Mouse (Mus musculus) midbrain, embryonic 14.5 days (tissue): ENCODE data around the gene Gm2056. TPM values are rescaled to one million over a fixed set of nuclear protein-coding genes. Genes with fewer than 3 reads are reported as not detected.
"Not testable (repeated sequence)": the region's sequence is repeated elsewhere in the genome, so short reads cannot be mapped to it uniquely, and the experiment has no call there.

Experiments
- ATAC-seq: fragments of 200-750 bp; cut with Nextera tagmentation; 2 replicates; pipeline ENCODE4 v1.8.0; 2017; ENCODE audit warnings: moderate number of reproducible peaks, moderate library complexity; ENCODE audit not compliant: low FRiP score, low TSS enrichment
- DNase-seq: peaks from one replicate; pipeline ENCODE4 v3.0.0-alpha.2; 2015
- H3K27ac ChIP-seq: fragments of 300-500 bp; sonication (generic); replicated peaks from 2 replicates; pipeline ENCODE4 v1.5.1; 2014; ENCODE audit warnings: mild to moderate bottlenecking, low read depth, low read length, moderate library complexity
- H3K27me3 ChIP-seq: fragments of 300-500 bp; sonication (generic); 2 replicates; pipeline ENCODE4 v1.6.1; 2014; ENCODE audit warnings: low read length, control low read depth, mixed read lengths; ENCODE audit not compliant: control insufficient read depth, insufficient read depth
- H3K36me3 ChIP-seq: fragments of 300-500 bp; sonication (generic); 2 replicates; pipeline ENCODE4 v1.6.1; 2014; ENCODE audit warnings: low read length, control low read depth; ENCODE audit not compliant: control insufficient read depth, insufficient read depth
- H3K4me1 ChIP-seq: fragments of 300-500 bp; sonication (generic); 2 replicates; pipeline ENCODE4 v1.6.1; 2014; ENCODE audit warnings: mild to moderate bottlenecking, antibody characterized with exemption, low read length, control low read depth; ENCODE audit not compliant: control insufficient read depth, insufficient read depth
- H3K4me2 ChIP-seq: fragments of 300-500 bp; sonication (generic); 2 replicates; pipeline ENCODE4 v1.6.1; 2014; ENCODE audit warnings: mild to moderate bottlenecking, low read length, moderate library complexity
- H3K4me3 ChIP-seq: fragments of 300-500 bp; sonication (generic); replicated peaks from 2 replicates; pipeline ENCODE4 v1.5.1; 2014; ENCODE audit warnings: low read depth, low read length
- H3K9ac ChIP-seq: fragments of 300-500 bp; sonication (generic); replicated peaks from 2 replicates; pipeline ENCODE4 v1.6.1; 2014; ENCODE audit warnings: mild to moderate bottlenecking, low read length, moderate library complexity
- H3K9me3 ChIP-seq: fragments of 300-500 bp; sonication (generic); 2 replicates; pipeline ENCODE4 v1.6.1; 2016; ENCODE audit warnings: low read length, control low read depth, mixed read lengths; ENCODE audit not compliant: control insufficient read depth
- WGBS: fragments of 180-500 bp; shearing (Covaris S2); extraction: QIAGEN DNeasy Blood & Tissue Kit; methylation state at CpG from one replicate; pipeline ENCODE4 v1.1.7; 2014; 5-methylcytosine and 5-hydroxymethylcytosine counted together
- polyA plus RNA-seq: library from polyadenylated mRNA; unstranded; fragments of >200 nt; fragmentation: Nextera tagmentation; extraction: Ambion mirVana; gene quantifications from 2 replicates; pipeline ENCODE4 v1.2.1, GENCODE M21; 2014

Gene Gm2056
- polyA plus RNA-seq: not detected in 2 replicates

DNA sequence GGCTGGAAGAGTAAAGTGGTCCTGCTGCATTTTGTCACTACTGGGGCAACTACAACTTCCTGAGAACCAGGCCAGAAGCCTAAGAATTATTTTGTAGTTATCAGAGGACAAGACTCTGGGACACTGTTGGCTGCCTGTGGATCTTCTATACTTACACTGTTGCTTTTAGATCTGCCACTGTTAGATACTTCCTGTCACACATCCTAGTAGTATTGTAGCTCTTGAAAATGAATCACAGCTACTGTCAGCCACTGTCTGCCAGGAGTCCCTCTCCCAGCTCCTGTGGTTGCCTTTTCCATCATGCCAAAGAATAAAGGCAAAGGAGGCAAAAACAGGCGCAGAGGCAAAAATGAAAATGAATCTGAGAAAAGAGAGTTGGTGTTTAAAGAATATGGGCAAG lies at the start of gene Gm2056:
TSS of gene Gm2056 (plus strand) at position 301 of the 400 bp plus-strand sequence.
- 79% methylated on average over 1 of the region's 1 CpGs for WGBS
- ATAC-seq, H3K9me3 ChIP-seq: not testable (repeated sequence)

DNA sequence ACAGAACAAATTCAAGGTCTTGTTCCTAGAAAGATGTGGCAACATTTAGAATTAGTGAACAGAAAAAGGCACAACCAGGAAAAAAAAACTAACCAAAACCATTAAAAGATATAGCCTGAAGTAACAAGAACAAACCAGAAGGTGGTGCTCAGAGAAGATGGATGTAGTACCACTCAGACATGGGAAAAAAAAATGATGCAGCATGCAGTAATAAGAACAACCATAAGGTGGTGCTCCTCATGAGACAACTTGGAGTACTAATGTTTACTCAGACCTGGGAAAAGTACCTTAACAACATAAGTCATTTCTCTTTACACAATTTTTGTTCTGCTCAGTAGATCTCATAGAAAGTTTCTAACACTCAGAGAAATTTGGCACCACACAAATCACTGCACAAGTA lies 42.8 kb upstream of the Gm2056 start:
- DNase-seq, H3K4me1 ChIP-seq, H3K36me3 ChIP-seq, H3K4me2 ChIP-seq, ATAC-seq, H3K9ac ChIP-seq, H3K27ac ChIP-seq, H3K27me3 ChIP-seq, H3K9me3 ChIP-seq, H3K4me3 ChIP-seq: not testable (repeated sequence)

More for the DNA sequence above, at the start of gene Gm2056:
- not testable (repeated sequence) for H3K27ac ChIP-seq, H3K4me1 ChIP-seq, DNase-seq, H3K4me2 ChIP-seq, H3K4me3 ChIP-seq, H3K27me3 ChIP-seq, H3K9ac ChIP-seq, H3K36me3 ChIP-seq

DNA sequence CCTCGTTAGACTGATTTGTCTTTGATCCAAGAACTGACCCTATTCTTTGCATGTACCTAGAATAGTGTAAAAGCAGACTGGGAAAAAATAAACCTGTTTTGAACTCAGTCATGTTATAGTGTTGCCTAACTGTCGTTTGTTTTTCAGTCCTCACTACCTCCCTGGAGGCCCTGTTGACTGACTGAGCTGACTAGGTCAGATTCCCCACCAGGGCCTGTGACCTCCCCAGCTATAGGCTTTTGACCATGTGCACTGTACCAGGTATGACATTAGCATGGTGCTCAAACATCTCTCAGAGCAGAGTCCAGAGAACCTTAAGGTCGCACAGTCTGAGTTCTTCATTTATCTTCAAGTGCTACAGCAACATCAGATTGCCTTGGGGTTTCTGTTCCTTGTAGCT lies 22.7 kb upstream of the Gm2056 start:
- H3K36me3 ChIP-seq, H3K27ac ChIP-seq, ATAC-seq, DNase-seq, H3K9me3 ChIP-seq, H3K4me1 ChIP-seq, H3K4me2 ChIP-seq, H3K4me3 ChIP-seq, H3K27me3 ChIP-seq, H3K9ac ChIP-seq: not testable (repeated sequence)
- 82% methylated on average over 3 of the region's 3 CpGs for WGBS

DNA sequence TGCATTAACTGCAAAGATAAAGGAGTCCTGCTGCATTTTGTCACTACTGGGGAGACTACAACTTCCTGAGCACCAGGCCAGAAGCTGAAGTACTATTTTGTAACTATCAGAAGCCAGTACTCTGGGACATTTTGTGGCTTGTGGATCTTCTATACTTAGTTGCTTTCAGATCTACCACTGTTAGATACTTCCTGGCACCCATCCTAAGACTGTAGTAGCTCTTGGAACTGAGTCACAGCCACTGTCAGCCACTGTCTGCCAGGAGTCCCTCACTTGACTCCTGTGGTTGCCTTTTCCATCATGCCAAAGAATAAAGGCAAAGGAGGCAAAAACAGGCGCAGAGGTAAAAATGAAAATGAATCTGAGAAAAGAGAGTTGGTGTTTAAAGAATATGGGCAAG lies 15.3 kb upstream of the Gm2056 start, which contains the start of gene Gm2075:
TSS of gene Gm2075 (plus strand) at position 301 of the 400 bp plus-strand sequence.
- H3K4me3 ChIP-seq, H3K9ac ChIP-seq, ATAC-seq, H3K27me3 ChIP-seq, DNase-seq, H3K9me3 ChIP-seq, H3K36me3 ChIP-seq, H3K27ac ChIP-seq, H3K4me1 ChIP-seq, H3K4me2 ChIP-seq: not testable (repeated sequence)
- WGBS: no CpG with 5 or more reads among the region's 1 CpGs

DNA sequence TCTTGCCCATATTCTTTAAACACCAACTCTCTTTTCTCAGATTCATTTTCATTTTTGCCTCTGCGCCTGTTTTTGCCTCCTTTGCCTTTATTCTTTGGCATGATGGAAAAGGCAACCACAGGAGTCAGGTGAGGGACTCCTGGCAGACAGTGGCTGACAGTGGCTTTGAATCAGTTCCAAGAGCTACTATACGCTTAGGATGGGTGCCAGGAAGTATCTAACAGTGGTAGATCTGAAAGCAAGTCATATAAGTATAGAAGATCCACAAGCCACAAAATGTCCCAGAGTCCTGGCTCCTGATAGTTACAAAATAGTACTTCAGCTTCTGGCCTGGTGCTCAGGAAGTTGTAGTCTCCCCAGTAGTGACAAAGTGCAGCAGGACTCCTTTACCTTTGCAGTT lies 8.1 kb upstream of the Gm2056 start, which contains the start of gene Gm6803:
TSS of gene Gm6803 (minus strand) at position 101 of the 400 bp plus-strand sequence.
- H3K4me1 ChIP-seq, H3K9me3 ChIP-seq, H3K36me3 ChIP-seq, H3K4me3 ChIP-seq, H3K4me2 ChIP-seq, H3K27me3 ChIP-seq, H3K9ac ChIP-seq, DNase-seq, H3K27ac ChIP-seq, ATAC-seq: not testable (repeated sequence)
- 87% methylated on average over 2 of the region's 2 CpGs for WGBS

DNA sequence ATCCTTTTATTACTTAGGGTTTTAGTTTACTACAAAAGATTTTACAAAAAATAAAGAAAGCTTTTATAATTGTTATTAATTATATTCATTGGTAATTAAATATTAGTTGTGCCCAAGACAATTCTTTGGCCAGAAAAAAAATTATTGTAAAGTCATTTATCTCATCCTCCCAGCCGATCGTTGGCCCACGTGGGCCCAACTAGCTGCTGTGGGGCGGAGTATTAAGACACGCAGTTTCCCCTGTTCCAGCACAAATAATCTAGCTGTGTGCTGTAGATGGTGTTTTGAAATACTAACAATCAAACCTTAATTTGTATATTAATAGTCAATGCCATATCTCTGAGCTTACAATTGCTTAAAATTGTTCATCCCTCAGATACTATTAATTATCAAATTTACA lies 5.4 kb downstream of the Gm2056 start:
- 92% methylated on average over 5 of the region's 5 CpGs for WGBS
- H3K36me3 ChIP-seq, H3K9me3 ChIP-seq, DNase-seq, H3K4me3 ChIP-seq, H3K4me1 ChIP-seq, H3K27me3 ChIP-seq, H3K27ac ChIP-seq, H3K4me2 ChIP-seq, ATAC-seq, H3K9ac ChIP-seq: not testable (repeated sequence)

DNA sequence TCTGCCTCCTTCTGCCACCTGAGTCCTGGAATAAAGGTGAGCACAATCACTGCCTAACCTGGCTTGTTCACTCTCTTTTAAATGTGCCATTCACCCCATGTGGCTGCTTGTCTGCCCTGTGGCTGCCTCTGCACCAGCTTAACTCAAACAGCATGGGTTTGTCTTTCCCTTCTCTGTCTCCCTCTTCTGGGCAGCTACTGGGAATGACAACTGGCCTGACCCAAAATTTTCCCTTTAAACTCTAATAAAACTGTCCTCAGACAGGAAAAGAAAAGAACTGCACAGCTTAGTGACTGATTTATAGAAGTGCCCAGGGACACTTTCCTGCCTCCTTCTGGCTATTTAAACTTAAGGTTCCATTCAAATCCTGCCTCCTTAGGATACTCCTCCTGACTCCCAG lies 12.3 kb downstream of the Gm2056 start:
- ATAC-seq, H3K36me3 ChIP-seq, H3K4me2 ChIP-seq, H3K4me3 ChIP-seq, H3K9me3 ChIP-seq, H3K9ac ChIP-seq, H3K27ac ChIP-seq, H3K27me3 ChIP-seq, DNase-seq, H3K4me1 ChIP-seq: not testable (repeated sequence)

DNA sequence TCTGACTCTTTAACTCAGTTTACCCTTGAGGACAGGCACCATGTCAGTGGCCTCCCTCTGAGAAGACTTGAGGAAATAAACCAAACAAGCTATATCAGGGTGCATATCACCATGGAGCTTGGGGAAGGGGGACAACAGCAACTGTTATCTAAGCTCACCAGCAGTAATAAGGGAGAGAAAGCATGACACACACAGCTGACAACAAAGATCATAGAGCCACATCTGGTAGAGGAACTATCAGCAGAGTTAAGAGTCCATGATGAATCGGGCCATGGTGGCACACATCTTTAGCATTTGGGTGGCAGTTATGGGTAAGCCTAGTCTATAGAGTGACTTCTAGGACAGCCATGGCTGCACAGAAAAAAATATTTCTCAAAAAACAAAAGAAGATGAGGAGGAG lies 12.9 kb downstream of the Gm2056 start:
- not testable (repeated sequence) for H3K9me3 ChIP-seq, H3K9ac ChIP-seq, H3K36me3 ChIP-seq, H3K27ac ChIP-seq, H3K4me3 ChIP-seq, ATAC-seq, H3K4me2 ChIP-seq, DNase-seq, H3K4me1 ChIP-seq, H3K27me3 ChIP-seq
- 98% methylated on average over 1 of the region's 1 CpGs for WGBS

DNA sequence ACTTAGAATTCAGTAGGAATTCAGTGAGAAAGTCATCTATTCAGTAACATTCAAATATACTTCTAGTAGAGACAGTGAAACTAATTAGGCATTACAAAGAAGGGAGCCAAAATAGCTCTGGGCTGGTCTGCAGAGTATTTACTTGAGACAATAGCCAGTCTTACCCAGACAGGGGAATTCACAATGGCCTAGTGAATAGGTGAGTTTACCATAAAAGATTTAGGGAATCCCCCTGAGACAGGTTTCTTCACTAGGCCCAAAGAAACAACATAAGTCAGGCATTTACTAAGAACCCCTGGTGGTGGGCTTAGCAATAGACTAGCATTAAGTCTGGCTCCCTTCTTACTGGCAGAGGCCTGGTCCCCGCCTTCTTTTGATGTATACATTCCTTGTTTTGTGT lies 18.4 kb downstream of the Gm2056 start:
- ATAC-seq, H3K9me3 ChIP-seq, DNase-seq, H3K9ac ChIP-seq, H3K27ac ChIP-seq, H3K4me1 ChIP-seq, H3K36me3 ChIP-seq, H3K4me2 ChIP-seq, H3K27me3 ChIP-seq, H3K4me3 ChIP-seq: not testable (repeated sequence)
- WGBS: 68% methylated on average over 1 of the region's 1 CpGs
